Mouse (Mus musculus) megakaryocyte, embryonic 14.5 days (primary cell): ENCODE data around the gene Carm1.

Experiments used
- FLI1 ChIP-seq: IDR thresholded peaks from 2 replicates; pipeline ENCODE4 v1.6.1; 2012; ENCODE audit warnings: low read length, inconsistent platforms, mixed read lengths
- GATA1 ChIP-seq: IDR thresholded peaks from 3 replicates; pipeline ENCODE4 v1.6.1; 2012; ENCODE audit warnings: mixed read lengths, low read length, inconsistent platforms, borderline replicate concordance

GRCm38 (mm10) chr9:21622676-21623075 lies 76.0 kb downstream of the Carm1 start:
- TF ChIP-seq GATA1 = no peak
- no peak for TF ChIP-seq FLI1
